Mouse (Mus musculus) liver, embryonic 13.5 days (tissue): ENCODE results near the gene Ptprd. TPM values are rescaled to one million over a fixed set of nuclear protein-coding genes. Genes with fewer than 3 reads are reported as not detected.

Source experiments
- ATAC-seq: fragments of 200-750 bp; cut with Nextera tagmentation; 2 replicates; pipeline ENCODE4 v1.8.0; 2017; ENCODE audit warnings: low read depth, mild to moderate bottlenecking, moderate number of reproducible peaks, moderate library complexity
- DNase-seq: peaks from one replicate; pipeline ENCODE4 v3.0.0; 2022
- H3K27ac ChIP-seq: fragments of 300-500 bp; sonication (generic); 2 replicates; pipeline ENCODE4 v1.5.1; 2015; ENCODE audit warnings: moderate library complexity, mild to moderate bottlenecking, inconsistent platforms
- H3K27me3 ChIP-seq: fragments of 300-500 bp; sonication (generic); 2 replicates; pipeline ENCODE4 v1.6.1; 2015; ENCODE audit warnings: mild to moderate bottlenecking, inconsistent platforms
- H3K36me3 ChIP-seq: fragments of 300-500 bp; sonication (generic); 2 replicates; pipeline ENCODE4 v1.6.1; 2015; ENCODE audit warnings: mild to moderate bottlenecking, inconsistent platforms
- H3K4me1 ChIP-seq: fragments of 300-500 bp; sonication (generic); replicated peaks from 2 replicates; pipeline ENCODE4 v1.6.1; 2015; ENCODE audit warnings: inconsistent platforms
- H3K4me2 ChIP-seq: fragments of 300-500 bp; sonication (generic); 2 replicates; pipeline ENCODE4 v1.6.1; 2015; ENCODE audit warnings: inconsistent platforms, mild to moderate bottlenecking, moderate library complexity
- H3K4me3 ChIP-seq: fragments of 300-500 bp; sonication (generic); replicated peaks from 2 replicates; pipeline ENCODE4 v1.5.1; 2015; ENCODE audit warnings: mild to moderate bottlenecking, inconsistent platforms
- H3K9ac ChIP-seq: fragments of 300-500 bp; sonication (generic); 2 replicates; pipeline ENCODE4 v1.6.1; 2015; ENCODE audit warnings: mild to moderate bottlenecking, inconsistent platforms
- H3K9me3 ChIP-seq: fragments of 300-500 bp; sonication (generic); replicated peaks from 2 replicates; pipeline ENCODE4 v1.6.1; 2016; ENCODE audit warnings: inconsistent platforms
- WGBS: fragments of 180-500 bp; shearing (Covaris S2); methylation state at CpG from one replicate; pipeline ENCODE4 v1.1.7; 2015; ENCODE audit not compliant: insufficient replicate concordance; 5-methylcytosine and 5-hydroxymethylcytosine counted together
- polyA plus RNA-seq: library from polyadenylated mRNA; unstranded; fragments of >200 nt; fragmentation: Nextera tagmentation; extraction: Ambion mirVana; gene quantifications from 2 replicates; pipeline ENCODE4 v1.2.1, GENCODE M21; 2015

Ptprd gene
- polyA plus RNA-seq, 1 experiment from 2014 or later: 1.8 TPM

DNA sequence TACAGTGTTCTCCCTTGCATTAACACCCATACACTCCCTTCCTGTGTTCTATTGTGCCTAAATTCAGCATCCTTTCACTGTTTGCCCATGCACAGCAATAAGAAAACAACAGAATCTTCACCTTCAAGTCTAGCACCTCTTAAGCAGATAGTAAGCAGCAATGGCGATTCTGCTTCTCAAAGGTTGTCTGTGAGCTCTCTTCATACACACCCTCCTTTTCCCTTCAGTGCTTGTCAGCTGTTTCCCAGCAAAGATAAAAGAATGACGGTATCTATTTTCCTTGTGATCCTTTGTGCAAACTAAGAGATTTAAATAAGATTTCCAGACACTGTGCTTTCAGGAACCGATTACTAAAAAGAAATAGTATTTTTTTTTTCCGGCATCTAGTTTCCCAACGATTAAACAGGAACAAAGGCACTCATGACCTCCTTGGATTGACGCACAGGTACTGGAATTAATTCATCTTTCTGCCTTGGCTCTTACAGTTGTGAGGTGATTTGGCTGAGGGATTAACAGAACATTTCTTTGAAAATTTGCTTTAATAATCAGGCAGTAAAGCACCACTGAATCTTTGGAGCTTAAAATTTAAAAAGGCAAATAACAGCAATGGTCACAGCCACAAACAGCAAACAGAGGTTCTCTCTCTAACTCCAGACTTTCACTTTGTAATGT lies 1161.1 kb downstream of the Ptprd start:
- DNase-seq (no peak), ATAC-seq (no peak)
- H3K4me3 ChIP-seq: no peak overlapping the region
- no peaks in the 10 kb centered on the region for H3K9me3 ChIP-seq
- no peaks in the 10 kb centered on the region for H3K36me3 ChIP-seq
- no peak overlapping the region for H3K4me2 ChIP-seq
- H3K4me1 ChIP-seq: no peaks in the 10 kb centered on the region
- H3K27me3 ChIP-seq: no peaks in the 10 kb centered on the region
- no peak overlapping the region for H3K9ac ChIP-seq
- 55% methylated on average over 6 of the region's 6 CpGs for WGBS
- no peak overlapping the region for H3K27ac ChIP-seq

DNA sequence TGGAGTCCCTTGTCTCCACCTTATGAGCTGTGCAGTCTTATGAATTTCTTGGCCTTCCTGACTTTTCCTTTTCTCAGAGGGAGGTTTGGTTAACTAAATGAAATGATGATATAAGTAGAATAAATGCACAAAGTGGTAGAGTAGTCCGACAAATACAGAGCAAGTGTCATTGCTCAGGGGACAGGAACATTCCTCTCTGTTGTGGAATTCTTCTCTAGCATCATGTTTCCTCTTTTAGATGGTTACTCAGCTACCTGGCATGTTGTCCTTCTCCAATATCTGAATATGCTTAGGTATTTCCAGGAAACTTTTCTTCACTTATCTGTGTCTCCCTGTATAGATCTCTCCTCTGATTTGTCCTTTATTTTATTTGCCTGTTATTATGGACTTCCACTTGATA lies 1207.3 kb downstream of the Ptprd start:
- Histone ChIP-seq H3K27ac (no peak overlapping the region), H3K9ac (no peak overlapping the region), H3K4me1 (no peaks in the 10 kb centered on the region), H3K4me2 (no peak overlapping the region), H3K36me3 (no peaks in the 10 kb centered on the region), H3K27me3 (no peaks in the 10 kb centered on the region), H3K4me3 (no peak overlapping the region), H3K9me3 (no peaks in the 10 kb centered on the region)
- ATAC-seq: no peak
- 71% methylated on average over 1 of the region's 1 CpGs for WGBS
- no peak for DNase-seq

DNA sequence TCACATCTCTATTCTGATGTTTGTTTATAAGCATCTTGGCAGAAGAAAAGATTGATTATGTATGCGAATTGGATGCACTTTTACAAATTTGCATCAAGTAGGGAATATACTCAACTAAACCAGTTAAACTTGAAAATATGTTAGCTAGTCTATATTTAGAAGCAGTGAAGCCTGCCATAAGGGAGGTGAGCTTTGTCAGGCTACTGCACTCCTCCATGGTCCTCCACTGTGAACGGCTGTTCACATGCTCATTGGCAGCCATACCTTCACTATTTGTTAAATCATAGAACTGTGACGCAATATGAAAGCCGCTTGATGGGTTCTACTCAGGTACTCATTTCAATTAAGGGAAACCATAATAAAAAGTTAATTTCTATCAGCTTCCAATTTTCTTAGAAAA lies 1215.6 kb downstream of the Ptprd start:
- no peaks in the 10 kb centered on the region for H3K4me1 ChIP-seq
- ATAC-seq (no peak), DNase-seq (no peak)
- whole genome bisulfite sequencing: 78% methylated on average over 4 of the region's 4 CpGs
- H3K4me3 ChIP-seq: no peak overlapping the region
- H3K27me3 ChIP-seq: no peaks in the 10 kb centered on the region
- H3K27ac ChIP-seq: no peak overlapping the region
- no peaks in the 10 kb centered on the region for H3K9me3 ChIP-seq
- no peak overlapping the region for H3K9ac ChIP-seq
- H3K36me3 ChIP-seq: no peaks in the 10 kb centered on the region
- no peak overlapping the region for H3K4me2 ChIP-seq

DNA sequence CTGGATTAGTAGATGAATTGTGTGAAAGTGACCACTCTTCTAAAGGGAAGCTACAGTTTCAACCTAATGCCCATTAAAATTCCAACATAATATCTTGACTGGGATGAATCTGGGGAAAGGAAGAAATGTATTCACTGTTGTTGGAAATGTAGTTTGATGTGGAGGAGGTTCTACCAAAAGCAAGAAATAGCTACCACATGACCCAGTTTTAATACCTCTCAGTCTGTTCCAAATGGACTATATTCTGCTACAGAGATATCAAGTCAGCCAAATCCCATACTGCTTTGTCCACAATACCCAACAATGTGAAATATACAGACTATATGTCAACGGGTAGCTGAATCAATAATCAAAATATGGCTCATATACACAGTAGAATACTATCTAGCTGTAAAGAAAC lies 1221.8 kb downstream of the Ptprd start:
- H3K27ac ChIP-seq: no peak overlapping the region
- DNase-seq: no peak
- no peaks in the 10 kb centered on the region for H3K36me3 ChIP-seq
- no peak overlapping the region for H3K4me2 ChIP-seq
- no peak overlapping the region for H3K9ac ChIP-seq
- H3K27me3 ChIP-seq: no peaks in the 10 kb centered on the region
- H3K4me3 ChIP-seq: no peak overlapping the region
- no peaks in the 10 kb centered on the region for H3K9me3 ChIP-seq
- H3K4me1 ChIP-seq: no peaks in the 10 kb centered on the region
- WGBS: 60% methylated on average over 1 of the region's 1 CpGs
- no peak for ATAC-seq

DNA sequence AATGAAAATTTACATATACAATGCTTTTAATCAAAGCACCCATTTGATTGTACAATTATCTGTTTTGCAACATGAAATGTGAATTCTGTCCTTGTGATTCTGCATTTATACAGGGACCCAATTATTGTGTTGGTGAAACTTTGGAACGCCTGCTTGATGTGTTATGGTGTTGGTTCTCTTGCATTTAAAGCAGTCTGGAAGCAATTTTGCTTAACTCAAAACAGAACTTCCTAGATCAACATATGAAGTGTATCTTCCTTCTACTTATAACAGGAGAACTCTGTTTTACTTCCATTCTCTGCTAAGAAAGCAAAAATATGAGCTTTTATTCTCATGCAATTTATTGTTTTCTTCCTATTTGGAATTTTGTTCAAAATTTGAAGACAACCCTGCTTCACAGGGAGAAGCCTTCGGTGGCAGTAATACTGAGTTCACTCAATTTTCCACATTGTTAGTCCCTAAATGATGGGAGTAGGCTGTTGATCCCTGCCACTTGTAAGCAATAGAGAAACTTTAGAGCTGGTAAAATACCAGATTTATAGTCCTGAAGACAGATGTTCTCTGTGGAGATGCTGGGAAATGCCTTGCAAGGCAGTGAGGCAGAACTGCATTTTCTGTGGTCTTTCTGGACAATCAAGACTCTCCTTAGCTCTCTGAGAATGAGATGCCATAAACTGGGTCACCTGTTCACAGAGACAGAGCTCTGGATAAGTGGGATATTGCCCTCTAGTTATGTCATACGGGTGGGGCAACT lies 1234.5 kb downstream of the Ptprd start:
- ATAC-seq (no peak), DNase-seq (no peak)
- H3K36me3 ChIP-seq: no peaks in the 10 kb centered on the region
- no peaks in the 10 kb centered on the region for H3K4me1 ChIP-seq
- no peak overlapping the region for H3K27ac ChIP-seq
- no peaks in the 10 kb centered on the region for H3K9me3 ChIP-seq
- WGBS: 57% methylated on average over 3 of the region's 3 CpGs
- no peak overlapping the region for H3K9ac ChIP-seq
- no peak overlapping the region for H3K4me2 ChIP-seq
- no peaks in the 10 kb centered on the region for H3K27me3 ChIP-seq
- H3K4me3 ChIP-seq: no peak overlapping the region

DNA sequence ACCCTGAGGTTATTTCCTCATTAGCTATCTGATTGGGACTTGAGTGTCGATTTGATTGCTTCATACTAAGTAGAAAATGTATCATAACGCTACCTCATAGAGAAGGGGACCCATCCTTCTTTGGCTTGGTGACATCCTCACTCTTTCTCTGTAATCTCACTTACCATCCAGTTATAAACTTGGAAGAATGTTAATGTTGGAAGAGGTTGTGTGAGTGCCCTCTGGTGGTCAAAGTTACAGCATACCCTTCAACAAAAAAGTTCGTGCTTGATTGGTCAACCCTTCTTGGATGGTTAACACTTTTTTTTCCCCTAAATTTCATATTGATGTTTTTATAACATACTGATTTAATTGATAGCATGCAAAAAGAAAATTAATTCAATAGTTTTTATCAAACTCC lies 1263.5 kb downstream of the Ptprd start:
- no peaks in the 10 kb centered on the region for H3K27me3 ChIP-seq
- no peak overlapping the region for H3K4me3 ChIP-seq
- H3K27ac ChIP-seq: no peak overlapping the region
- no peaks in the 10 kb centered on the region for H3K4me1 ChIP-seq
- ATAC-seq (no peak), DNase-seq (no peak)
- H3K9ac ChIP-seq: no peak overlapping the region
- no peak overlapping the region for H3K4me2 ChIP-seq
- H3K36me3 ChIP-seq: no peaks in the 10 kb centered on the region
- H3K9me3 ChIP-seq: no peaks in the 10 kb centered on the region
- 43% methylated on average over 3 of the region's 3 CpGs for WGBS

DNA sequence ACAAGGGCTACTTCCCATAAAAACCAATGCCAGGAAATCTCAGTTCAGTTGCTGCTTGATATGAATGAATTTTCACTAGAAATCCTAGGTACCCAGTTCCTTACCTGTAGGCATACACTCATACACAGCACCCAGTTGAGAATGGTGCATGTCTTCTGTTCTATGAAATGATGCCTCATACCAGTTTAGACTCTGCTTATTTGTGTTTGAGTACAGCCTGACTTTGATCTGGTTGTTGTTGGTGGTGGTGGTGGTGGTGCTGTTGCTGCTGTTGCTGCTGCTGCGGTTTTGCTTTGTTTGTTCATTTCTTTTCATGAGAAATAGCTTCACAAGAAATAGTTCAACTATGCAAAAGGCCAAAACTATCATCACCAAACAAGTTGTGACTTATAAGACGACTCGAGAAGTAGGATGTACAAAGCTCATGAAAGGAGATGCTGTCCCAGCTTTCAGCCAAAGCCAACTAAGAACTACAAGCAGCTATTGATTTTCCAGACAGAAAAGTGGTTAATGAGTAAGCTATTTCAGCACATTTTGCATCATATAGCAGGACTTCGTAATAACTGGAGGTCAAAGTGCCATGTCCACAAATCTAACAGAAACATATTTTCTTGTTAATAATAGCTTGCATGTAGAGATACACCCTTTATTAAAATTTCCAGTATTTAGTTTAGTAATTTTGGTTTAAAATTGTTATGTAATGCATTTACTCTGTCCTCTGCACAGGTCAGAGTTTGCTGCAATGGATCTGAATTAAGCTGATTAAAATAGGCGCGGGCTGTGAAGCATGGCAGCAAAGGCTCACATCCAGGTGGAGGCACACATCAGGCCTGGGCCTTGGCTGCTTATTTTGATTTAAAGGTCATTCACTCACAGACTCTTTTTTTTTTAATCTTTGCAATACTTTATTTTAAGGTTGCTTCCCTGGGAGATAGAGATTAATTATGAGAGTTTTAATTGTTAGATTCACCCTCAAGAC lies 1270.1 kb downstream of the Ptprd start:
- Histone ChIP-seq H3K4me1 (no peaks in the 10 kb centered on the region), H3K9ac (no peak overlapping the region), H3K36me3 (no peaks in the 10 kb centered on the region), H3K27ac (no peak overlapping the region), H3K27me3 (no peaks in the 10 kb centered on the region), H3K4me2 (no peak overlapping the region), H3K9me3 (no peaks in the 10 kb centered on the region), H3K4me3 (no peak overlapping the region)
- WGBS: 52% methylated on average over 6 of the region's 6 CpGs
- ATAC-seq (no peak), DNase-seq (no peak)

DNA sequence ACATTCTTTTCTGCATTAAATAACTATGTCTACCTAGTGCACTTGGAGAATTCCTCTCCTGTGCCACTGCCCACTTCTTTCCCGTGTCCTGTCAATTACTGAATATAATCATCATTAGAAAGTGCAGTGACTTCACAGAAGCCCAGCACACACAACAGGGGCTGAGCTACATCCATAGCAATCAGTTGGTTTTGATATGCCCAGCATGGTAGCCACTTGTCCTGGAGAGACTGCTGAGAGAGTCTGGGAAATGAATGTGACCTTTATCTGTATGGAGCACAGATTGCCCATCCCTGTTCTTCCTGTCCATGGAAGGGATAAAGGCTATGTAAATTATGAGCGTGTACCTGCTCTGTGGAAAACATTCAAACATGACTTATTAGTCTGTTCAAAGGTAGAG lies 1280.2 kb downstream of the Ptprd start:
- Histone ChIP-seq H3K27ac (no peak overlapping the region), H3K4me2 (no peak overlapping the region), H3K4me3 (no peak overlapping the region), H3K9ac (no peak overlapping the region), H3K36me3 (no peaks in the 10 kb centered on the region), H3K4me1 (no peaks in the 10 kb centered on the region), H3K9me3 (no peaks in the 10 kb centered on the region), H3K27me3 (no peaks in the 10 kb centered on the region)
- 48% methylated on average over 2 of the region's 2 CpGs for WGBS
- ATAC-seq (no peak), DNase-seq (no peak)

DNA sequence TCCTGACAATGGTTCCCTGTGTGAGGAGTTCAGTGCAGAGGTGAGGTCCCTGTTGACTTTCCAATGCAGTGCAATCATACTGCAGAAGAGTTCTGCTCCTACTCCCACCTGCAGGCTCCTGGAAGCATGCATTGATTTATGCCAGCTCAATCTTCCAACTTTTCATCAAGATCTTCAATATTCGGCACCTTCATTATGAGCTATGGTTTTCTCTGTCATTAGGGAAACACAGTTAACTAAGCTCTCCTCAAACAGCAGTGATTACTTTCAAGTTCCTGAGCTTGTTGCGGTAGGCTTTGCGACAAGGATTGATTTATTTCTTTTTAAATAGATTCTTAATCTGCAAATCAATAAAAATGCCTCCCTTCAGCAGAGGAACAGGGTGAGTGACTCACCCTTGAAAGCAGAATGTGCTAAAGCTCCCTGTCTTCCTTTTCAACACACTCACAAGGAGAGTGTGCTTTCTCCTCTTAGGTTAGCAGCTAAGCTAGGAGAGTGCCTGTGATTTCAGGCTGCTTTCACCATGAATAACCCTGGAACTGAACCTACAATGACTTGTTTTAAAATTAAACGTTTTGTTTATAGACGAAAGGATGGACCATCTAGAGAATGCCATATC lies 1298.1 kb downstream of the Ptprd start:
- H3K27ac ChIP-seq: no peak overlapping the region
- H3K4me2 ChIP-seq: no peak overlapping the region
- H3K36me3 ChIP-seq: no peaks in the 10 kb centered on the region
- no peaks in the 10 kb centered on the region for H3K9me3 ChIP-seq
- no peaks in the 10 kb centered on the region for H3K27me3 ChIP-seq
- H3K4me1 ChIP-seq: no peaks in the 10 kb centered on the region
- ATAC-seq (no peak), DNase-seq (no peak)
- H3K9ac ChIP-seq: no peak overlapping the region
- 64% methylated on average over 5 of the region's 5 CpGs for WGBS
- H3K4me3 ChIP-seq: no peak overlapping the region

DNA sequence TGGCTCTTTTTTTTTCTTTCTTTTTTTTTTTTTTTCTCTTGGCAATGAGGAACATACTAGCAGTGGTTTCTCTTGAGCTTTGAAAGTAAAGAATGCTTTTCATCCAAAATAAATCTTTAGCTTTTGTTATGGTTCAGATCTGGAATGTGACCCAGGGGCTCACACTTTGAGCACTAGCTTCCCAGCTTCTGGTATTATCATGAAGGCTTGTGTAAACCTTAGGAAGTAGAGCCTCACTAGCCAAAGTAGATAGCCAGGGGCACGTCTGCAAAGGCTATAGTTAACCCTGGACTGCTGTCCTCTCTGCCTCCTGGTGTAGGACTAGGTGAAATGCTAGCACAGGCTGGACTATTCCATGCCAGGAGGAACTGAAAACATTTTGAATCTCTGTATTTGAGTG lies 1310.1 kb downstream of the Ptprd start:
- Histone ChIP-seq H3K4me2 (no peak overlapping the region), H3K36me3 (no peaks in the 10 kb centered on the region), H3K9ac (no peak overlapping the region), H3K27ac (no peak overlapping the region), H3K4me1 (no peaks in the 10 kb centered on the region), H3K9me3 (no peaks in the 10 kb centered on the region), H3K4me3 (no peak overlapping the region), H3K27me3 (no peaks in the 10 kb centered on the region)
- 5% methylated on average over 1 of the region's 1 CpGs for WGBS
- no peak for DNase-seq
- ATAC-seq: no peak

DNA sequence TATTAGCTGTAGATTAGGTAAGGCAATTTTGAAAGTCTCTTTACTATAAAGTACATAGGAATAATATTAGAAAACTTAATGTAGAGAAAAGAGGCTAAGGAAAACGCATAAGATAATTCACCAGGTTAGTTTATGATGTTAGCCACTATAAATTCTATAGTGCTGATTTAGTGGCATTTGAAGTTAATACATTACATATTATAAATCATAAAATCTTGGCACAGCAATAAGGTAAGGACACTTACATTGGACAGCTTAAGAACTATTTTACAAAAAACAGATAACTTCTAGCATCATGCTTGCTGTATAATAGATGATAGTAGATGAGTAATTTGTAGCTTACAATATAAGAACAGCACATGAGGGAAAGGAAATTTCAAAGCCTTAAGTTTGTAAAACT lies 1322.1 kb downstream of the Ptprd start:
- Histone ChIP-seq H3K36me3 (no peaks in the 10 kb centered on the region), H3K4me1 (no peaks in the 10 kb centered on the region), H3K27ac (no peak overlapping the region), H3K27me3 (no peaks in the 10 kb centered on the region), H3K4me3 (no peak overlapping the region), H3K4me2 (no peak overlapping the region), H3K9ac (no peak overlapping the region), H3K9me3 (no peaks in the 10 kb centered on the region)
- 59% methylated on average over 1 of the region's 1 CpGs for WGBS
- ATAC-seq: no peak
- DNase-seq: no peak
